Mouse (Mus musculus) heart, embryonic 13.5 days (tissue): ENCODE measurements around the gene Trpc2. TPM values are rescaled to one million over a fixed set of nuclear protein-coding genes. Genes with fewer than 3 reads are reported as not detected.

Experiments
- ATAC-seq: fragments of 200-750 bp; cut with Nextera tagmentation; 2 replicates; pipeline ENCODE4 v1.8.0; 2017; ENCODE audit warnings: moderate TSS enrichment; ENCODE audit not compliant: insufficient number of reproducible peaks, low FRiP score, low TSS enrichment; ENCODE audit errors: extremely low read depth
- H3K27ac ChIP-seq: fragments of 300-500 bp; sonication (generic); replicated peaks from 2 replicates; pipeline ENCODE4 v1.5.1; 2015; ENCODE audit warnings: moderate library complexity, mild to moderate bottlenecking, inconsistent platforms
- H3K27me3 ChIP-seq: fragments of 300-500 bp; sonication (generic); replicated peaks from 2 replicates; pipeline ENCODE4 v1.6.1; 2015; ENCODE audit warnings: mild to moderate bottlenecking, inconsistent platforms
- H3K36me3 ChIP-seq: fragments of 300-500 bp; sonication (generic); 2 replicates; pipeline ENCODE4 v1.6.1; 2015; ENCODE audit warnings: mild to moderate bottlenecking, inconsistent platforms
- H3K4me1 ChIP-seq: fragments of 300-500 bp; sonication (generic); 2 replicates; pipeline ENCODE4 v1.6.1; 2015; ENCODE audit warnings: inconsistent platforms
- H3K4me2 ChIP-seq: fragments of 300-500 bp; sonication (generic); 2 replicates; pipeline ENCODE4 v1.6.1; 2015; ENCODE audit warnings: inconsistent platforms, mild to moderate bottlenecking, moderate library complexity
- H3K4me3 ChIP-seq: fragments of 300-500 bp; sonication (generic); 2 replicates; pipeline ENCODE4 v1.5.1; 2015; ENCODE audit warnings: moderate library complexity, mild to moderate bottlenecking, inconsistent platforms
- H3K9ac ChIP-seq: fragments of 300-500 bp; sonication (generic); 2 replicates; pipeline ENCODE4 v1.6.1; 2015; ENCODE audit warnings: inconsistent platforms, mild to moderate bottlenecking, moderate library complexity
- H3K9me3 ChIP-seq: fragments of 300-500 bp; sonication (generic); 2 replicates; pipeline ENCODE4 v1.6.1; 2016; ENCODE audit warnings: inconsistent platforms
- WGBS: fragments of 180-500 bp; shearing (Covaris S2); methylation state at CpG from one replicate; pipeline ENCODE4 v1.1.7; 2015; ENCODE audit warnings: mixed read lengths; 5-methylcytosine and 5-hydroxymethylcytosine counted together
- polyA plus RNA-seq: library from polyadenylated mRNA; unstranded; fragments of >200 nt; fragmentation: Nextera tagmentation; extraction: Ambion mirVana; gene quantifications from 2 replicates; pipeline ENCODE4 v1.2.1, GENCODE M21; 2015

Trpc2 gene
- polyA plus RNA-seq, 1 experiment from 2014 or later = not detected

- H3K36me3 ChIP-seq = no peaks in the 10 kb centered on the region
- 0 out of 2 replicates have a peak, but pooled peaks cover 6% of the 10 kb centered on the region for H3K27me3 ChIP-seq
- H3K9me3 ChIP-seq = no peaks in the 10 kb centered on the region
- H3K9ac ChIP-seq = no peak overlapping the region
- WGBS = 47% methylated on average over 2 of the region's 2 CpGs
- H3K4me1 ChIP-seq = peaks cover 52% of the 10 kb centered on the region
- no peak overlapping the region for H3K4me3 ChIP-seq
- no peak for ATAC-seq
- H3K27ac ChIP-seq = no peak overlapping the region
- no peak overlapping the region for H3K4me2 ChIP-seq
These were observed 20.6 kb downstream of the Trpc2 start for GRCm38 (mm10) chr7:102103555-102103954.

GRCm38 (mm10) chr7:102104126-102104525 lies 21.2 kb downstream of the Trpc2 start:
- Histone ChIP-seq H3K27ac (no peak overlapping the region), H3K36me3 (no peaks in the 10 kb centered on the region), H3K27me3 (no peaks in the 10 kb centered on the region), H3K4me2 (no peak overlapping the region), H3K9ac (0 out of 2 replicates have a peak overlapping the region, but pooled peaks have one; percentile 30), H3K4me1 (peaks cover 52% of the 10 kb centered on the region), H3K4me3 (no peak overlapping the region), H3K9me3 (no peaks in the 10 kb centered on the region)
- 45% methylated on average over 5 of the region's 5 CpGs for WGBS
- no peak for ATAC-seq

GRCm38 (mm10) chr7:102106700-102107141 lies 23.8 kb downstream of the Trpc2 start:
- Histone ChIP-seq H3K4me1 (peaks cover 28% of the 10 kb centered on the region), H3K27ac (no peak overlapping the region), H3K4me2 (peak overlapping the region; percentile 73), H3K36me3 (no peaks in the 10 kb centered on the region), H3K27me3 (no peaks in the 10 kb centered on the region), H3K9ac (peak overlapping the region; percentile 78), H3K9me3 (no peaks in the 10 kb centered on the region), H3K4me3 (peak overlapping the region; percentile 49)
- WGBS = 5% methylated on average over 23 of the region's 23 CpGs
- ATAC-seq = no peak

- Histone ChIP-seq H3K4me2 (no peak overlapping the region), H3K9ac (no peak overlapping the region)
- 65% methylated on average over 1 of the region's 1 CpGs for WGBS
These were observed 25.3 kb downstream of the Trpc2 start for GRCm38 (mm10) chr7:102108206-102108605.

GRCm38 (mm10) chr7:102109171-102109570 lies 26.3 kb downstream of the Trpc2 start, which contains the start of gene Art5:
Art5 (minus strand) TSS chr7:102109489.
- Histone ChIP-seq H3K36me3 (no peaks in the 10 kb centered on the region), H3K4me2 (no peak within 1 kb of the TSS), H3K27me3 (peaks cover 5% of the 10 kb centered on the region; the same call in 1 of the 2 replicates), H3K4me1 (peaks cover 11% of the 10 kb centered on the region), H3K4me3 (no peak within 1 kb of the TSS), H3K9me3 (no peaks in the 10 kb centered on the region), H3K9ac (no peak within 1 kb of the TSS), H3K27ac (no peak within 1 kb of the TSS)
- no peak for ATAC-seq
- WGBS = 69% methylated on average over 7 of the region's 7 CpGs

More at GRCm38 (mm10) chr7:102108206-102108605, 25.3 kb downstream of the Trpc2 start:
- Histone ChIP-seq H3K27ac (no peak overlapping the region), H3K4me3 (no peak overlapping the region), H3K4me1 (peaks cover 15% of the 10 kb centered on the region), H3K9me3 (no peaks in the 10 kb centered on the region), H3K36me3 (no peaks in the 10 kb centered on the region), H3K27me3 (peaks cover 5% of the 10 kb centered on the region; the same call in 1 of the 2 replicates)
- ATAC-seq = no peak

- Histone ChIP-seq H3K27me3 (peaks cover 5% of the 10 kb centered on the region; the same call in 1 of the 2 replicates), H3K4me1 (peaks cover 11% of the 10 kb centered on the region), H3K4me3 (no peak overlapping the region), H3K36me3 (no peaks in the 10 kb centered on the region), H3K27ac (no peak overlapping the region), H3K9ac (no peak overlapping the region), H3K9me3 (no peaks in the 10 kb centered on the region), H3K4me2 (no peak overlapping the region)
- ATAC-seq = no peak
- WGBS = 76% methylated on average over 4 of the region's 4 CpGs
These were observed 26.8 kb downstream of the Trpc2 start for GRCm38 (mm10) chr7:102109746-102110145.

GRCm38 (mm10) chr7:102113151-102113729 lies 30.3 kb downstream of the Trpc2 start:
- Histone ChIP-seq H3K4me2 (no peak overlapping the region), H3K4me3 (no peak overlapping the region), H3K4me1 (no peaks in the 10 kb centered on the region), H3K27ac (no peak overlapping the region), H3K27me3 (peaks cover 5% of the 10 kb centered on the region; the same call in 1 of the 2 replicates), H3K9ac (no peak overlapping the region), H3K36me3 (peaks cover 3% of the 10 kb centered on the region), H3K9me3 (no peaks in the 10 kb centered on the region)
- ATAC-seq = no peak
- WGBS = 64% methylated on average over 45 of the region's 45 CpGs

- Histone ChIP-seq H3K4me2 (no peak within 1 kb of the TSS), H3K9ac (0 out of 2 replicates have a peak within 1 kb of the TSS, but pooled peaks have one; percentile 12), H3K27ac (no peak within 1 kb of the TSS), H3K36me3 (peaks cover 38% of the 10 kb centered on the region), H3K4me3 (no peak within 1 kb of the TSS), H3K4me1 (no peaks in the 10 kb centered on the region), H3K27me3 (peaks cover 5% of the 10 kb centered on the region; the same call in 1 of the 2 replicates), H3K9me3 (no peaks in the 10 kb centered on the region)
- ATAC-seq = no peak
- 37% methylated on average over 7 of the region's 7 CpGs for WGBS
These were observed 33.8 kb downstream of the Trpc2 start, which contains the start of gene Chrna10 for GRCm38 (mm10) chr7:102116579-102117331. Chrna10 (minus strand) TSS chr7:102116828.

- H3K27me3 ChIP-seq = peaks cover 5% of the 10 kb centered on the region; the same call in 1 of the 2 replicates
- WGBS = 68% methylated on average over 6 of the region's 6 CpGs
These were observed 34.5 kb downstream of the Trpc2 start for GRCm38 (mm10) chr7:102117382-102117781.

GRCm38 (mm10) chr7:102120326-102120725 lies 37.4 kb downstream of the Trpc2 start:
- Histone ChIP-seq H3K4me3 (no peak overlapping the region), H3K4me2 (no peak overlapping the region), H3K27ac (no peak overlapping the region), H3K27me3 (no peaks in the 10 kb centered on the region), H3K9ac (no peak overlapping the region), H3K4me1 (no peaks in the 10 kb centered on the region), H3K36me3 (peaks cover 74% of the 10 kb centered on the region), H3K9me3 (no peaks in the 10 kb centered on the region)
- WGBS = 93% methylated on average over 10 of the region's 10 CpGs
- no peak for ATAC-seq

More at GRCm38 (mm10) chr7:102117382-102117781, 34.5 kb downstream of the Trpc2 start:
- no peak overlapping the region for H3K4me2 ChIP-seq
- peaks cover 44% of the 10 kb centered on the region for H3K36me3 ChIP-seq
- H3K4me3 ChIP-seq = no peak overlapping the region
- no peak overlapping the region for H3K27ac ChIP-seq
- no peak for ATAC-seq
- no peak overlapping the region for H3K9ac ChIP-seq
- no peaks in the 10 kb centered on the region for H3K4me1 ChIP-seq
- H3K9me3 ChIP-seq = no peaks in the 10 kb centered on the region

- H3K27me3 ChIP-seq = no peaks in the 10 kb centered on the region
- H3K9me3 ChIP-seq = no peaks in the 10 kb centered on the region
- 93% methylated on average over 4 of the region's 4 CpGs for whole genome bisulfite sequencing
- peaks cover 90% of the 10 kb centered on the region for H3K36me3 ChIP-seq
- H3K4me2 ChIP-seq = no peak overlapping the region
- H3K27ac ChIP-seq = no peak overlapping the region
- H3K4me3 ChIP-seq = no peak overlapping the region
- ATAC-seq = no peak
- H3K9ac ChIP-seq = no peak overlapping the region
- H3K4me1 ChIP-seq = no peaks in the 10 kb centered on the region
These were observed 49.5 kb downstream of the Trpc2 start for GRCm38 (mm10) chr7:102132395-102132794.
